Mouse (Mus musculus) adrenal gland, postnatal 14 days (tissue): ENCODE data around the gene Atf7ip2. TPM values are rescaled to one million over a fixed set of nuclear protein-coding genes. Genes with fewer than 3 reads are reported as not detected.
A peak's percentile ranks its signal among the peaks of the same experiment; 100 is the strongest.
"Not testable (repeated sequence)": the region's sequence is repeated elsewhere in the genome, so short reads cannot be mapped to it uniquely, and the experiment has no call there.

Source experiments
- DNase-seq: peaks from one replicate; pipeline ENCODE4 v3.0.0; 2021; ENCODE audit warnings: mixed read lengths
- long read RNA-seq, 2 experiments: library from polyadenylated mRNA; stranded (forward); transcript quantifications; one replicate each; pipeline ENCODE4 v2.0.0; 2021
- total RNA-seq: library from RNA; stranded (reverse); gene quantifications from 2 replicates; pipeline ENCODE4 v1.2.3, GENCODE M21; 2021

The Atf7ip2 gene
- 0.26 and 0.74 TPM in 2 replicates for total RNA-seq
- long read RNA-seq, experiment 1: 0 reads
- long read RNA-seq, experiment 2: 0 reads

DNA sequence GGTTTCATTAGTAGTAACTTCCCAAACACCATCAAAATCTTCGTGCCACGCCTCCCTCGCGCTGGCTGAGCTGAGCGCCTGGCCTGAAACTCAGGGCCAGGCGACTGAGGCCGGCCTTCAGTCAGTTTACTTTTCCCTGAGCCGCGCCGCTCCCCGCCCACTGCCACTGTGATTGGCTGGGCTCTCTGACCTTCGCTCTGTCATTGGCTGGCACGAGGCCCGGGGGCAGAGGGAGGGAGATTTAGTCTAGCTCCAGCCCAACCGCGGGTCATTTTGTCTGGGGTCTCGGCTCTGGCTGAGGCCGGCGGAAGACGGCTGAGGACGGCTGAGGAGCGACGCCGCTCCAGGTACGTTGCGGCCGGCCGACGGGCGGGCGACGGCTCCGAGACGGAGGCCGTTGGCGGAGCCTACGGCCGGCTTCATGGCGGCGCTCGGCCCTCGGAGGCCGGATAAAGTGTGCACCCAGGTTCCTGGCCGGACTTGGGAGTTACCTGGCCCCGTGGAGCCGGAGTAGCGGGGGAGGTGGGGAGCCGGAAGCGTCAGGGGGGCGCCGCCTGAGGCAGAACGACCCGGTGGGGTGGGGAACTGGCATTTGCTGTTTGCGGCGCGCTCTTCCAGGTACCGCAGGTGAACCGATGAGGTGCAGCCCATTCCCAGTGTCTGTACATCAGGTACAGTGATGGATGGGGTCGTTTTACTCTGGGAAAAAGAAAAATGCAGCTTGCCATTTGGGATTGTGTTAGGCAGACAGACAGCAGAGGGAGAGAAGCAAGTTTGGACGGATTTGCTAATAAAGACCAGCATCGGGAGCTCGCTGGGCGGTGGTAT lies at the start of gene Atf7ip2:
Atf7ip2 (plus strand) TSS at position 34 of the 828 bp plus-strand sequence.
- peak; percentile 96 for DNase-seq

DNA sequence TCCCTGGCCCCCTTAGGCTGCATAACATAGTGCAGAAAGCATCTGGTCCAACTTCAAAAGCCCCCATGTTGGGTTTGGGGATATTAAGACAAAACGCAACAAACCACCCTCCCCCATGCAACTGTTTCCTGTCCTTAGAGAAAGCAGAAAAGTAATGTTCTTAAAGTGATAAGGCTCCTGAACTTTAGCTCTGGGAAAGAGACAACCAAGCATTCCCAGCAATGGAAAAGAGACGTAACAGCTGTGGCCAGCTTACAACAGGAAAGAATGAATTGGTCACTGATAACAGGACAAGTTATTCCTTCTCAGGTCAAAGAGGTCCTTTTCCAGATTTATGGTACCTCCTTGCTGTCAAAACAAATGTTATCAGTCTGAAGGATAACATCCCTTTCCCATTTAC lies 49.3 kb upstream of the Atf7ip2 start:
- no peak for DNase-seq

DNA sequence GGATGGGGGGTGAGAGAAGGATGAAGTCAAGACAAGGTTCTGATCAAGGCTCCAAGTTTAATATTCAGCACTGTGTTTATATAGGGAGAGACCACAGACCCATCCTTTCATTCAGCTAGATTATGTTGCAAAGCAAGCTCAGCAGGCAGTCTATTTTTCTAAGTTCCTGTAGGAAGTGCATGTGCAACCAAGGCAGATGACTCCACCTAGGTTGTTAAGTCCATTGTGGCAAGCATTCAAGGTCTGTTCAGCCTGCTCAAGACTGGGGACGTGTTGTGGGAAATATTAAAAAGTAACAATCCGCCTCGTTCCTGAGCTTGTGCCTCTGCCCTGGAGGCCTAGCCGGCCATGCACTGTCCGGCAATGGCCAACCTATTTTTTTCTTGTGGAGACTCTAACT lies 45.1 kb upstream of the Atf7ip2 start:
- no peak for DNase-seq

DNA sequence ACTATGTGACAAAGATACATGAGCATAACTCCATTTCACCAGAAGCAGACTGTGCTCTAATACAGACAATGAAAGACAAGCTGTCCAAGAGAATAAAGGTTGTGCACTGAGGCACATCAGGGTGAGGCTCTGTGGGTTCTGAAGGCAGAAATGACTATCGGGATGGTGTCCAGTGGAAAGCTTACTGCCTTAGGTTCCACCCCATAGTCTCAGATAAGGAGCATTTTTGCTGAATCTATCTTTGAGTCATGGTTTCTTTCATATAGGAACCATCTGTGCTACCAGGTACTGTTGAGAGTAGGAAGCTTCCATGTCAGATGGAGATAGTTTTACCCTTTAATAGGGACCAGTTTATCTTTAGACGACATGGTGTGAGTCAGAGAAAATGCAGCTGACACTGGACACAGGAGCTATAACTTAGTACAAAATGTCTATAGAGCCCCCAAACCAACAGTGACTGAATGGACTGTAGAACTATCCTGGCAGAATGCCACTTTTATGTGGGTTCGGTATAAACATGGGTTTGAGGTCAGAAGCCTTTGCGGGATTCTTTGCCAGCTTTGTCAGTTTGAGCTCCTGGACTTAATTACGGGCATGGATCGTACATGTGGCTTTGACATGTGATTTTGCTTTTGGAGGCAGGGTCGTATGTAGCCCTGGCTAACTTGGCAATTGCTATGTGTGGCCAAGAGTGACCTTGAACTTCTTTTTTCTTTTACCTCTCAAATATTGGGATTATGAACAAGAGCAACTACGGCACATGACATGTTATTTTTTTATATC lies 23.2 kb upstream of the Atf7ip2 start:
- DNase-seq: no peak

DNA sequence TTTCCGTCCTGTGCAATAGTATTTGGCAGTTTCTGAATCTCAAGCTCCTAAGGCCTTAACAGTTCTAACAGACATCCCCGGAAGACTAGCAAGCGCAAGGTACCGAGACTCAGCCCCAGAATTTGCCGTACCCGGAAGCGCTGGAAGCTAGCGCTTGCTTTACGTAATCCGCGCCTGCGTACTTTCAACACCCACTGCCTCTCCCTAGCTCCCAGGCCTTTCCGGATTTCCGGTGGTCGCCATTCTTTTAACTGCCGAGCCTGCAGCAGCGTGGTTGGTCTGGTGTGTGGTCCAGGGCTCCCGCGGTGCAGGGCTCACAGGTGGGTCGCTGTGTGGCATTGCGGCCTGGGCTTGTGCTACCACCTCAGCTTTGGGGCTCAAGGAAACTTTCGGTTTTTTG lies 22.5 kb upstream of the Atf7ip2 start, which contains the start of gene Rpl39l:
Rpl39l (plus strand) TSS at position 222 of the 400 bp plus-strand sequence.
- no peak for DNase-seq

DNA sequence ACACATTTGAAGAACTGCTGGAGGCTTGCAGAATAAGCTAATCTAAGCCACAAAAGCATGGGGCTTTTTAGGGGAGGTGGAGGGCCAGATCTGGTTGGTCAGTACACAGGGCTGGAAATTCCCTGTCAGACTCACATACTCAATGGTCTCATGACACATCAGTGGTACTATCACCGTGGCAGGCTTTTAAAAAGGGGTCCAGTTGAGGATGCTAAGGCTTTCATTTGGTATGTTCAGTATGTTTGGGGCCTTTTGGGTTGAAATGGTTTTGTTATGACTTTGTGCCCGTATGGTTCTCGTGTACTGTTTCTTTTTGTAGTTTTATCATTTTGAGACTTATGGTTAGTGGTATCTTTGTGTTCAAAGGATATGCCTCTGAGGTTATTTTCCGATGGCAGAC lies 21.2 kb upstream of the Atf7ip2 start:
- DNase-seq: no peak

DNA sequence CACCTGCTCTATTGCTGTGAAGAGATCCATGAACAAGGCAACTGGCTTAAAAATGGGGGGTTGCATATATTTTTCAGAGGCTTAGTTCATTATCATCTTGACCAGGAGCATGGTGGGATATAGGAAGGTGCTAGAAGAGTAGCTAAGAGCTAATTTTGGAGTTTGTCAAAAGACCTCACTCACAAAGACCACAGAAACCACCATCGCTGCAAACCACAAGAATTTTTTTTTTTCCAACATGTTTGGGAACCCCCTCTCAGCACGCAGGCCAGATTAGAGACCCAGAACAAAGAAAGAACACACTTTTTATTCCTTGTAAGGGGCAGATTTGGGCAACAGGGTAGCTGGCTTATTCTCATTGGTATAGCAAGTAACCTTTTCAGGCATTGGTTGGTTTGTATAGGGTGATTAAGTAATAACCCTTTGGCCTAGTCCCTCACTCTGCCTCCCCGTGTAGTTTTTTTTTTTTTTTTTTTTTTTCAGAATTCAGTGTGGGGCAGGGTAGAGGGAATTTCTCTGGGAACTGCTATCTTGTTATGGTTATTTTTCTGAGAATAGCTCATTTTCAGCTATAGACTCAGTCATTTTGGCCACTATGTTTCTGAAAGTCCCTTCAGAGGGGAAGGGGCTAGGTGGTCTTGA lies 20.2 kb upstream of the Atf7ip2 start:
- DNase-seq: no peak

DNA sequence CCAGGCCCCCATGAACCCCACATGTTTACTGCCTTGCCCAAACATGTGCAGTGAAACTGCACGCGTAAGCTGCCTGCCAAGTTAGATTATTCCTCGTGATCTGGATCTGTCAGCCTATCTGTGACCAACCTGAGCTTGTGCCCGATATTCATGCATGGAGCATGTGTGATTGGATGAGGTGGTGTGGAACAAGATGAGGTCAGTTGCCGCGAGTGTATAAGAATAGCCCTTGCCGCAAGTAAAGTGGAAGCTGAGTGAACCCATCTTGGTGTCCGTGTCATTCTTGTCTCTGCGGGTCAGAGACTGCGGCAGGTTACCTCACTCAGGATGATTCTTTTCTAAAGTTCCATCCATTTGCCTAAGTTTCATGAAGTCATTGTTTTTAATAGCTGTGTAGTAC lies 5.1 kb upstream of the Atf7ip2 start:
- DNase-seq: not testable (repeated sequence)

DNA sequence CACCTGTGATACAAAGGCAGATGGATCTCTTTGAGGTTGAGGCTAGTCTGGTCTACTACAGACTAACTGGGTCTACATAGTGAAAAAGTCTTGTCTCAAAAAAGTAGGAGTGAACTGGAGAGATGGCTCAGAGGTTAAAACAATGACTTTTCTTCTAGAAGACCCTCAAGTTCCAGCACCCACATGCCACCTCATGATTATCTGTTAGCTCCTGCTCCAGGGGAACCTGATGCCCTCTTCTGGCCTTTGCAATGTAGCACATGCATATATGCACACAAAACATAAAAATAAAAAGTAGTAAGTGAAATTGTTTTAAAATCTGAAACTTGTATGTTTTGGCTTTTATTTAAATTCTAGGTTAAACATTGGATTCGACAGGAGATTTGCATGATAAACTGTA lies 16.3 kb downstream of the Atf7ip2 start:
- no peak for DNase-seq

DNA sequence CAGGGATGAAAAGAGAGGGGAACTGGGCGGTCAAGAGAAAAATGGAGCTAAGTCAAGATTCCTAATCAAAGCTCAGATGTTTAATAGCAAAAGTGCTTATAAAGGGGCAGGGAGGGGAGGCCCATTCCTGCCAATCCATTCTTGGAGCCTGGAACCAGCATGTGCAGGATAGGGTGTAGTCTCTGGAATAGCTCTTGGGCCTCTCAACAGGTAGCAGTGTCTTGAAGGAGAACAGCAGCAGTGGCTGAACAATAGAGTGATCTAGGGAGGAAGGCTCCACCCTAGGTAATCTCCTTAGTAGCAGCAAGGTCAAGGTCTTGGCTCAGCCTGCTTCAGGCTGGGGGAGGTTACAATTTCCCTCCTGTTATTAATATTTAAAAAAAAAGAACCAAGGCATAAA lies 23.9 kb downstream of the Atf7ip2 start:
- not testable (repeated sequence) for DNase-seq

DNA sequence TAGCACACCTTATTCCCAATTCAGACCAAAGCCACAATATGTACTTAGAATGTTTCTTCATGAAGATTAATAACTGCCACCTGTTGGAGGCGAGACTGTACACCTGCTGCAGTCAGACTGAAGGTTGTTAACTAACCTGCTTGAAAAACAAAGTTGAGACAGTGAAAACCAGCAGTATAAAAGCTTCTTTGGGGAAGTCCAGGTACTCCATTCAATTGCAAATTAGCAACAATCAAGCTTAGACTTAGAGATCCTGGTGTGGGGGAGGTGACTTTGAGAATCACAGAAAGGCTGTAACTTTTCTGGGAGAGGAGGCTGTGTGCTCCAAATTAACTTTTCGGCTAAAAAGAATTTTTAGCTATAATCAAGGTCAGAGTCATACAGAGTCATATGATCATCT lies 24.5 kb downstream of the Atf7ip2 start:
- not testable (repeated sequence) for DNase-seq

DNA sequence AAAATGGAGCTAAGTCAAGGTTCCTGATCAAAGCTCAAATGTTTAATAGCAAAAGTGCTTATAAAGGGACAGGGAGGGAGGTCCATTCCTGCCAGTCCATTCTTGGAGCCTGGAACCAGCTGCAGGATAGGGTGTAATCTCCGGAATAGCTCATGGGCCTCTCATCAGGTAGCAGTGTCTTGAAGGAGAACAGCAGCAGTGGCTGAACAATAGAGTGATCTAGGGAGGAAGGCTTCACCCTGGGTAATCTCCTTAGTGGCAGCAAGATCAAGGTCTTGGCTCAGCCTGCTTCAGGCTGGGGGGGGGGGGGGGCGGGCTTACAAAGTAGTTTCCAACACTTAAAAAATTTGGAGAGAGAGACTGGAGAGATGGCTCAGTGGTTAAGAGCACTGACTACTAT lies 34.8 kb downstream of the Atf7ip2 start:
- DNase-seq: no peak

DNA sequence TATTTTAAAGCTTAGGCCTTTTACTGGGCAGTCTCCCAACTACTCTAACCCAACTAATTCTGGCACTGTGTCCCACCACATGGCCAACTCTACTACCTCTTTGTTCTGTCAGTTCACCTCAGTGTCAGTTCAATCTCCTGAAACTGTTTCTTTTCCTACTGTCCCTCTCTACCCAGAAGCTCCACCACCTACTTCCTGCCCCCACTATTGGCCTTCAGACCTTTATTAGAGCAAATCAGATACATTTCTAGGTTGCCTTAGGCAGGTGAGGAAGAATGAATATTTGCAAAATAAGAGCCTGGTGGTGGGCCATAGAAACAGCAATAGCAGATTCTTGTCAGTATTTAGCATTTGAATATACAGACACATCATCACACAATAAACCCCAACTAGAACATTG lies 44.1 kb downstream of the Atf7ip2 start:
- DNase-seq: no peak

DNA sequence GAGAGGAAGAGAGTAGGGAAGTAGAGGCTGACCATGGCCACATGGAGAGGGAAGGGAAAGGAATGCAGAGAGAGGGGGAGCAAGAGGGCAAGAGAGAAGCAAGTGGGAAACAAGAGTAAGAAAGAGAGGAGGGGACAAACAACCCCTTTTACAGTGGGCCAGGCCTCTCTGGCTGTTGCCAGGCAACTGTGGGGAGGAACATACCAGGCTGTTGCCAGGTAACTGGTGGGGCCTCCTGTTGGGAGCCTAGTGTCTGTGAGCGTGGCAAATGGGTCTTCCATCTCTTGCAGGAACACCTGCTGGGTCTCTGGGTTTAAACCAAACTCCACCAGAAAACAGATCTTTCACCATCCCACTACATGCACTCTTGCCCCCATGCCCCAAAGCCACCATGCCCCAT lies 61.5 kb downstream of the Atf7ip2 start:
- no peak for DNase-seq

DNA sequence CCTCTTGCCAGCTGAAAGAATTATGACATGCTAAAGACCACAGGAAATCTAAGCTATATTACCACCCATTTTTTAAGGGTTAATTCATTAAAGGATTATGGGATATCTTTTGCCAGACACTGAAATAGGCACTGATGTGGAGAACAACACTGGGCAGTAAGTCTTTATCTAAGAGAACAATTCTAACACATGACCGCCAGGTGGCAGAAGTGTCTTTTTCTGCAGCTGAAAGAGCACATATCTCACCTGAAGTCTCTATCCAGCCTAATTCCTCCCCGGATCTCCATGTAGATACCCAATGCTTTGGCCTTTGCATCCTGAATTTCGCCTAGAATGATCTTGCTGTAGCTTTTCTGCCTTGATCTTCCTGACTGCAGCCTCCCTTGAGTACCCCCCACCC lies 79.7 kb downstream of the Atf7ip2 start:
- DNase-seq: peak; percentile 60

DNA sequence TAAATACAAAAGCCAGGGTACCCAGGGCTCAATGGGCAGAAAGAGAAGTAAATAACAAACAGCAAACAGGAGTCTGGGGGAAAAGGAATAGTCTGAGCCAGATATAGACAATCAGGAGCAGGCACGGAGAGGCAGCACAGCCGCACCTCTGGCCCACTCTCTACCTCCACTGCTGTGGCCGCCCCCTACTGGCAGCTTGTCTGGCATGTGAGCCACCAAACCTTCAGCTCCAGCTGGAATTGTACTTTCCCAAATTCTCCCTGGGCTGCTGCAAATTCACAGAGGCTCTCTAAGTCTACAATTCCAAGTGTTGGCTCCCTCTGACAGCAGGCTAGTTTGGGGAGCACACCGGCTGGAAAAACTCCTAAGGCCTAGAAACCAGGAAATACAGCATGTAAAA lies 82.0 kb downstream of the Atf7ip2 start:
- DNase-seq: peak; percentile 45

DNA sequence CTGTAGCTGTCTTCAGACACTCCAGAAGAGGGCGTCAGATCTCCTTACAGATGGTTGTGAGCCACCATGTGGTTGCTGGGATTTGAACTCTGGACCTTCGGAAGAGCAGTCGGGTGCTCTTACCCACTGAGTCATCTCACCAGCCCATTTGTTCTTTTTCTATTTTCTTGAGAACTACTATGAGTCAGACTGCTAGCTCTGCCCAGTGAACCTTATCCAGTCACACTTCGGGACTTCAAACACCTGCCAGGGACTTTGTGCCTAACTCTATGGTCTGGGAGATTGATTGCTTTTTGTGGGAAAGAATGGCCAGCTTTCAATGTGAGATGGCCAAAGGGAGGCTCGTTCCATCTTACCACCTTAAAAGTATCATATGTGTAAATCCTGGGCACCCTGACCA lies 84.3 kb downstream of the Atf7ip2 start:
- not testable (repeated sequence) for DNase-seq

DNA sequence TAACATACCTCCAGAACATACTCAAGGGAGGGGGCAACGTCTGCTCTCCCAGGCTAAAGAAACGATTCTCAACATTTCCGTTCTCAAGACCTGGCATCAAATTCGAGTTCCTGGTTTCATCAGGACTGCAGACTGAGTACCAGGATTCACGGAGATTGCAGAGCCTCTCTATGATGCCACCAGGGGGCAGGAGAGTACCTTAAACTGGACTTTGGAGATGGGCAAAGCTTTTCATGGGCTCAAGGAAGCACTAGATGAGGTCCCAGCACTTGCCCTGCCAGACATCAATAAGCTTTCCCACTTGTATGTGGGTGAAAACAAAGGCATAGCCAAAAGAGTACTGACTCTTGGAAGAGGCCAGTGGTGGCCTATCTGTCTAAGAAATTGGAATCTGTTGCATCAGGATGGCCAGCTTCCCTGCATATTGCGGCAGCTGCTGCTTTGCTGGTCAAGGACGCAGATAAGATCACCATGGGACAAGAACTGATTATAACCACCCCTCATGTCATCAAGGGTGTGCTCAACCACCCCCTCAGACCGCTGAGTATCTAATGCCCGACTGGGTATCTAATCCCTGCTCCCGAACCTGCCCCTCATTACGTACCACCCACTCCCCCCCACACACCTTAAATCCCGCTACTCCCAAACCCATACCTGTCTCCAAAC lies 87.9 kb downstream of the Atf7ip2 start:
- peak; percentile 89 for DNase-seq

DNA sequence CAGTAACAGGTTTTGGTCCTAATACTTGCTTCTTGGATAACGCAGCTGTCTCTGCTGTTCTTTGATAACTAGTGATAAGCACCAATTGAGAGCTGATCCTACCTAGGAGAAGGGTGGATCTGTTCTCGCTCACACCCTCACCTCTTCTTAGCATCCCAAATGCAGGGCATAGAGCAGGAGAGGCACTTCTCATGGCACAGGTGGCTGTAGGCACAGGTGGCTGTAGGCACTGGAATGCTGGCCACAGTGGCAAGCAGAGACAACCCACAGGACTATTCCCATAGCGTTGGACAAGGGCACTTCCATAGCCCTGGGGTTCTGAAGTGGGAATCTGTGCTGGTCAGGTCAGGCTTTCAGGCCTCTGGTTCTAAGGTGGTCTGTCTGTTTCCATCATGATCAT lies 89.4 kb downstream of the Atf7ip2 start:
- DNase-seq: no peak

DNA sequence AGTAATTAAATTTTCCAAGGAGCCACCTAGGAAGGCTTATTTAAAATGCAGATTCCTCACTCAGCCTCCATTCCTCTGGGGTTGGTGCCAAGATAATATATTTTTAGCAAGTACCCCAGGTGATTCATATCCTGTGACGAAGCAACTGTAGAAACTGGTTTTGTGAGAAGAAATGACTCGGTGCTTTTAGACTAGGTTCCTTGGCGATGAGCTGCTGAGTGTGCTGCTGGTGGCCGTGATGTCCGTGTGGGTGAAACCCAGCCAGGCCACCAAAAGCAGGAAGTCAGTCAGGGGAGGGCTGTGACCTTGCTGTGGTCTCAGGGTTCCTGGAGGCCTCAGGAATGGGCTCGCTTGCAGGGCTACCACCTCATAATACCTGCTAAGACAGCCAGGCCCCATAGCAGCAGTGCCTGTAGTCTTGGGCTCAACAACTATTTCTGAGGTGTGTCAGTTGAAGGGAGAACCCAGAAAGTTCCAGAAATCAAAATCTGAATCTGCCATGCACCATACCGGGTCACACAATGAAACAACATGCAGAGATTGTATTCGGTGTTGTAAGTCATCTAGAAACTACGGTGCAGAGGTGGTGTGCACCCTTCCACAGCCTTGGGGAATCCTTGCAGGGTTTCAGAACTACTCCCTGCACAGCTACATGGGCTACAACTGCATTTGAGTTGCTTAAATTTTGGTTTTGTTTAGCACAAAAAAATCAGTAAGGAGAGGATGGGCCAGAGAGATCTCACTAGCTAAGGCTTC lies 94.2 kb downstream of the Atf7ip2 start:
- DNase-seq: no peak

DNA sequence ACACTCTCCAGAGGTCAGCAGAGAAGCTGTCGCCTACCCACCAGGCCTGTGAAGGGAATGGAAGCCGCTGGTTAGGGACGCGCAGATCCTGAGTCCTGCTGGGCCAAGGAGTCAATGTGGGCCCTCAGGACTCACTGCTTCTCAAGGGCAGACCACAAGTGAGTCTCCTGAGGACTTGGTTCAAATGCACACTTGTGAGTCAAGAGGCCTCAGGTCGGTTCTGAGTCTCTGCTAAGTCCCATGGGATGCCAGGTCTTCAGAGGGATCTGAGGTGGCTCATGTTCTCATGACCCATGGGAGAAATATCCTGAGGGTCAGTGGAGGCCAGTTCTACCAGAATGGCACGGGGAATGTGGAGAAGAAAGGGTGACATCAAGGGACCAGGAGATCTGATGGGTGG lies 95.6 kb downstream of the Atf7ip2 start:
- DNase-seq: no peak
